Mouse (Mus musculus): ENCODE results near the gene Ltbp1.

The Ltbp1 gene

GRCm38 (mm10) chr17:75353323-75353722 is 348.0 kb downstream of the Ltbp1 start:
- no peak for DNase-seq (ENCODE audit: low spot score in 2 of 2)

DNA sequence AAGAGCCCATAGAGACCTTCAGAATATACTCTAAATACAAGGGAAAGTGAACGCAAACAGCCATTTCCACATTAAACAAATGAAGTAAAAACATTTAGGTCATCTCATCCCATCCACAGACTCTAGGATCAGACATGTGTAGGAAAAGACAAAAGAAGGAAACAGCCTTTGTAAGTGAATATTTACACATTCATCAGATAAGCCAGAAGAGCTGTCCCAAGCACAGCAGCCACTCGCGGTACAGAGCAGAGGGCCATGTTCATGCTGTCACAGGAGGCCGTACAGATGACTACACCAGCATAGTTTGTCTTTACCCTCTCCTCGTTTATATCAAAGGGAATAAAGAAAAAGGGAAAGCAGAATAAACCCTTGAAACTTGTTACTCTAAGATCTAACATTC is 350.1 kb downstream of the Ltbp1 start:
- DNase-seq (ENCODE audit: low spot score in 2 of 2), result no peak

GRCm38 (mm10) chr17:75360111-75360510 is 354.7 kb downstream of the Ltbp1 start:
- no peak for DNase-seq (ENCODE audit: low spot score in 2 of 2)

- no peak for DNase-seq (ENCODE audit: low spot score in 2 of 2)
Observed at GRCm38 (mm10) chr17:75366332-75366731, 361.0 kb downstream of the Ltbp1 start.

- no peak for DNase-seq (ENCODE audit: low spot score in 2 of 2)
Observed at GRCm38 (mm10) chr17:75367486-75368155, 362.3 kb downstream of the Ltbp1 start.

DNA sequence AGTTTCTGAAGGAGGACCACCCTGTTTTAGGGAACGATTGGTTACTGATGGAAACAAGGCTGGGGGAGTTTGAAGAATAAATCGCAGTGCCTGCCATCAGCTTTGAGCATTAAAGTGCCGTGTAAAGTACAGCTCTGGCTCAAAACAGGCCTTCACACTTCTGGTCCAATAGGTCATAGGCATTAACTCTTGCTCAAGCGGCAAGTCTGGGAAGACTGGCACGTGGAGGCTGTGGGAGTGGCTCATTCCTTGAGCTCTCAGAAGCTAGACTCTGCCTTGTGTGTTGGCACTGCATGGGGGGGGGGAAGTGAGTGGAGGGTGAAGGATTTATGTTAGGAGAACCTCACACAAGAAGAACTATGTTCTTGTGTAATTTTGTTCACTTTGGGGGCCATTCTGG is 363.2 kb downstream of the Ltbp1 start:
- no peak for DNase-seq (ENCODE audit: low spot score in 2 of 2)

DNA sequence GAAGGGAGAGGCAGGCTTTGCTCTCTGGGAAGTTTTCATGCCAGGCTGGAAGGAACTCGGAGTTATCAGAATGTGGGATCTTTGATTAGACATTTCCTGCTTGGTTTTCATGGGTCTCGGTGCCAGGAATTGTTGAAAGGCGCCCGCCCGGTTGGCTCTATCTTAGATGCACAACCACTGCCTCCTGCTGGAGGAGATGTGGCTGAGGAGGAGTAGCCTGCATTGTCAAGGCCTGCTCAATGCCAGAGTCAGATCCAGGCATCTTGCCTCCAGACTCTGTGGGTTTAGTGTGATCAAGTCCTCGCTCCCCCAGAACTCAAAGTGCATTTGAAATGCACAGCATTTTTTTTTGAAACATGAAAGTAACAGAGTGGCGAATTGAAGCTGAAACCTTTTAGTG is 364.0 kb downstream of the Ltbp1 start:
- no peak for DNase-seq (ENCODE audit: low spot score in 2 of 2)

- peak in 1 of 2 experiments; percentile 9 for DNase-seq (ENCODE audit: low spot score in 2 of 2)
Observed at GRCm38 (mm10) chr17:75370120-75370519, 364.8 kb downstream of the Ltbp1 start.

GRCm38 (mm10) chr17:75371650-75372049 is 366.3 kb downstream of the Ltbp1 start:
- no peak for DNase-seq (ENCODE audit: low spot score in 2 of 2)

DNA sequence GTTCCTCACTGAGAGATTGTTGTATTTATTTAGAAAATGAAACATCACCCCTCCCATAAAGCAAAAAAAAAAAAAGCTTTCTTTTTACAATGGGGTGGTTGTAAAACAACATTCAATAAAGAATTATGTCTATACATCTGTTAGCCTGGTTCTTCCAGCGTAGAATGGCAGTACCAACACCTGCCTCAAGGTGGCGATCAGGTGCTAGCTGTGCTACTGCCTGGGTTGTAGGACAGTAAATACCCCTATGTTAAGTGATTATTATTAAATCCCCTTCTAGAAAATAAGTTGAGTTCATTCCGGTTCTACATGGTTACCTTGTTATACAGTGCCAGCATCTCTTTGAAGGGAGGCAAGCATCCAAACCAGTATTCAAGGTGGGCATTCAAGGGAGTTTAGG is 367.0 kb downstream of the Ltbp1 start:
- DNase-seq (ENCODE audit: low spot score in 2 of 2), result peak; percentile 36 to 38

DNA sequence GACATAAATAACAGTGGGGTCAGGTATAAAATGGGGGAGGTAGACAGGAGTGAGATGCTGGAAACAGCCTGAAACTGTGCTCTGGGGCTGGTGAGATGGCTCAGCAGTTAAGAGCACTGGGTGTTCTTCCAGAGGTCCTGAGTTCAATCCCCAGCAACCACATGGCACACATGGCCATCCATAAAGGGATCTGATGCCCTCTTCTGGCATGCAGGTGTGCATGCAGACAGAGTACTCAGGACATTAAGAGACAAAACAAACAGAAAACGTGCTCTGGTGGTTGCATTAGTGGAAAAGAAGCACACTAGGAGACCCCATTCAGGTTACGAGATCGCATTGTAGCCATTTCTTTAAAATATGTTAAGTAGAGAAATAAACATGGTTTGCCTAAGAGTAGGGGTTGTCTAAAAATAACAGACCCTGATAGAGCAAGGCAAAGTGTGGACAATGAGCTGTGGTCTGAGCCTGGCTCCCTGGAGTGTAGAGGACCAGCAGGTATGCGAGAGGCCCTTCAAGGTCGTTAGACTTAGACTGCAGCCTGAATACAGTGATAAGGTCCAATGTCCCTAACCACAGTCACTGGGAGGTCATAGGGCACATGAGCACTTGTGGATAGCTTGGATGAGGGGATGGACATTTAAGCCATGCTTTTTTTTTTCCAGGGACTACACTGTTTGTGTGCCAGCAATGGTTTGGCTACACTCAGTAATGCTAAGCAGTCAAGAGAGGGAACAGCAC is 369.1 kb downstream of the Ltbp1 start:
- DNase-seq (ENCODE audit: low spot score in 2 of 2), result no peak

DNA sequence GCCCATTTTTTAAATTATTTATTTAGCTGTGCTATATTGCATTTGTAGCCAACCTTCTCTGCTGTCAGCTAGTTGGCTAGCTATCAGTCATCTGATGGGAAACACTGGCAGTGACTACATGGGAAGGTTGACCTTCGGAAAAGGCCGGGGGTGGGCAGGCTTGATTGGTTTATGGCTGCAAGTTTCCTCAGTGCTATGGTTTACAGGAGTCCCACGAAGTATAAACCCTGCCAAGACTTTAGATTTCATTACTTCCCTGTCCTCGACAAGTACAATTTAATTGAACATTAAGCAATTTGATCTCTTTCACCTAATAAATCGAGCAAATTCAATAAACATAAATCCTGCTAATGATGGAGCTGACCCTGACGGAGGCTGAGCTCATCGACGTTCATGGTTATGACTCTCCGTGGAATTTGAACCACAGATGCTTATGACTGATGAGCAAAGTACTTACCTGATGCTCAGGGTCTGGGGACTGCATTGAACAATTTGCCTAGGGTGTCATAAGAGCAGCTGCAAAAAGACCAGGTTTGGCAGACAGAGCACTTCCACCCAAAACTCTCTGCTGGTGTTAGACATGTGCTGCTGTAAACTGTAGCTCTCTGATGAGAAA is 373.0 kb downstream of the Ltbp1 start:
- no peak for DNase-seq (ENCODE audit: low spot score in 2 of 2)

DNA sequence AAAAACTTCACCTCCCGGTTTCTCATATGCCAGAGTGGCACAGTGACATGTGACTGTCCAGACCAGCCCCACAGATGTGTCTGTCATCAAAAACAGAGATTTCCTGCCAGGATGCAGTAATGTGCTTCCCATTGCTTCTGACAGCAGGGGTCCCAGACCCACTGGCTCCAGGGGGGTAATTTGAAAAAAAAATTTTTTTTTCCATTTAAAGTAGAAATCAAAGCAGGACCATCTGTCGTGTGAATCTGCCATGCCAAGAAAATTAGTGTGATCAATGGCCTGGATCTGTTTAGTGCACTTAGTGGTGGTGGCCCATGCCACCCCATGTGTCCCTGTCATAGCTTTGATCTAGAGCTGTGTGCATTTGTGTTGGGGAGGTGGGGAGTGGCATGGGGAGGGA is 374.8 kb downstream of the Ltbp1 start:
- DNase-seq (ENCODE audit: low spot score in 2 of 2), result no peak

DNA sequence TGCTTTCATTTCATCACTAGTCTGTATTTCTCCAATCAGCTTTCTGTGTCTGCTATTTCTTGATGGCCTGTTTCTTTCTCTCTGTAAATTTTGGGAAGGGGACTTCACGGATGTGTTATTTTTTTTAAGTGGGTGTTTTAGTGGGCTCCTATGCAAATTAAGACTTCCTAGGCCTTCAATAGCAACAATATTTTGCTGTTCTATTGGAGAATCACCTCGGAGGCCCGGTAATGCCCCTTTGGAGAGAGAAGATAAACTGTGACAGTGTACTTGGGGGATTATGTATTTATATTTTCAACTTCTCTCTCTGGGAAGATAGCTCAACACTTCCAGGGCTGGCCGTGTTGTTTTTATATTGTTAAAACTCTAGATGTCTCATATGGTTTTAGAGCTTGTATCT is 383.0 kb downstream of the Ltbp1 start:
- DNase-seq (ENCODE audit: low spot score in 2 of 2), result no peak

DNA sequence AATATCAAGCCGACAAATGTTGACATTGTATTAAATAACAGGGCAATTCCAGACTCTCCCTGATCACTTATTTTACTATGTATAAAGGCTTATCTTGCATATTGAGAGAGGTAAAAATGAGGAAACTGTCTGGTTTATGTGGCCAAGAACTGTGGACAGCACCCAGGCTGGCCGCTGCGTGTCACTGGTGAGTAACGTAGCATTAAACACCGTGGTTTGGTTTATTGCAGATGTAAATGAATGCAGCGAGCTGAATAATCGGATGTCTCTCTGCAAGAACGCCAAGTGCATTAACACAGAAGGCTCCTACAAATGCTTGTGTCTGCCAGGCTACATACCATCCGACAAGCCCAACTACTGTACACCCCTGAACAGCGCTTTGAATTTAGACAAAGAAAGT is 384.8 kb downstream of the Ltbp1 start:
- DNase-seq (ENCODE audit: low spot score in 2 of 2), result peak in 1 of 2 experiments; percentile 4

DNA sequence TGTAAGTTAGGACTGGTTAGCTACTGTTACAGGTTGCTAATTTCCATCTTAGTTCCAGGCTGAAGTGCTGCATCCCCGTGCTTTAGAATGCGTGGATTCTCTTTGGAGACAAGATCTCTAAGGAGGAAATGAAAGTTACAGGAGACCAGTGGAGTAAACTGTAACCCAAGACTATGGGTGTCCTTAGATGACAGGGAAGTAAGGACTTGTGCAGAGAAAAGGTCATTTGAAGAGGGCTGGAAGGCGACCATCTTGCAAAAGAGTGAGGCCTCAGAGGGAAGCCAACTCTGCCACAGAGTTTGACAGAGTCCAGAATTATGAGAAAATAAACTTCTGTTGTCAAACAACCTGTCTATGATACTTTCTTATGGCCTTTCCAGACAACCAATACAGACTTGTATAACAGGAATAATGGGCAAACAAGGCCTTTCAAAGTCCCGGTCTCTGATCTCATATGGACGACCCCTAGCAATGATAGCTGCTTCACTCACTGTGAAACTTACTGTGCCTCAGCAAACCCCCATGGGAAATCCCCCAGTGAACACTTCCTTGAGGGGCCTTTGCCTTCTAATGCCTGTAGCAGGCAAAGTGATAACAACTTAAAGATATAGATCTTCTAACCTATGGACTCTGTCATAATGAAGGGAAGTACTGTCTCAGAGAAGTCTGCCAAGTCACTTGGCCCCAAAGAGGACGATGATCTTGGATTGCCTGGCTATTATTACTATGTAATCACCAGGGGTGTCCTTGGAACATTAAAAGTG is 386.2 kb downstream of the Ltbp1 start:
- no peak for DNase-seq (ENCODE audit: low spot score in 2 of 2)

DNA sequence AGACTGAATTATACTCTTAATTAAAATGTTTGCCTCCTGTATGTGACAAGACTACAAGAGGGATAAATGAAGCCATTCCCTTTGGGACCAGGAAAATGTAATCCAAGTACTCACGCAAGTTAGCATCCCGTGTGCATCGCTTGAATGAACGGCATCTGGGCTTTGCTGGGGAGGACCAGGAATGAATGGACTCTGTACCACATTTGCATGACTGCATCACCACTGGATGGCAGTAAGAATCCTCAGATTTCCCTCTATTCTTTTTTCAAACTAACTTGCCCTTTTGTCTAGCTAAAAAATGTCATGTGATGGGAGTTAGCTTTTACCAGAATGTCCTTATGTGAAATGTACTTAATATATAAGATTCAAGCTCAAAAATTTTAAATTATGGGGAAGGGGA is 401.0 kb downstream of the Ltbp1 start:
- peak; percentile 13 to 16 for DNase-seq (ENCODE audit: low spot score in 2 of 2)

DNA sequence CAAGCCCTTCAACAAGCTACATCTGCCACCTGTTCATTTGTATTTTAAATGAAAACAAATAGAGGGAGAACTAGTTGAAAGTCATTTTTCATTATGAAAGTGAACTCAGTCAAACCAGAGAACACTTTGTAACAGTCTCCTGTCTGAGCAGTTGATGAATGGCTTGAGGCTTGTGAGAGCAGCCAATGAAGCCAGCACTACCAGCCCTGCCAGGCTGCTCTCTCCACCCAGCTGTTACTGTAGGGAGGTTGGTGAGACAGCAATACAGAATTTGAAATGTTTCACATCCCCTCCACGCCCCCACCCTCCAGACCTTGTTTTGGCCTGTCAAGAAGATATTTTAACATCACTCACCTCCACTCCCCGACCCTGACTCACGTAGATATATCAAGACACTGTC is 411.5 kb downstream of the Ltbp1 start:
- DNase-seq (ENCODE audit: low spot score in 2 of 2), result no peak

DNA sequence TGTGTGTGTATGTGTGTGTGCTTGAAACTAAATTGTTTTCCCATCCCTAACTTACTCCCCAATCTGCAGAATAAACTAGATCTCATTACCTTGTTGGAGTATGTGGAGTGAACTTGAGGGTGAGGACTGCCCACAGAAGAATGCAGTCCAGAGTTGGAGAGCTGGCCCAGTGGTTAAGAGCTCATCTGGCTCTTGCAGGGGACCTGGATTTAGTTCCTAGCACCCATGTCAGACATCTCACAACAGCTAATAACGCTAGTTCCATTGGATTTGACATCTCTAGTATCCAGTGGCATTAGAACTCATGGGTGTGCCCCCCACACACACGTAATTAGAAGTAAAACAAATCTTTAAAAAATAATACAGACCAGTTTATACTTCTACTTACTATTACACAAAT is 428.8 kb downstream of the Ltbp1 start:
- DNase-seq (ENCODE audit: low spot score in 2 of 2), result no peak

DNA sequence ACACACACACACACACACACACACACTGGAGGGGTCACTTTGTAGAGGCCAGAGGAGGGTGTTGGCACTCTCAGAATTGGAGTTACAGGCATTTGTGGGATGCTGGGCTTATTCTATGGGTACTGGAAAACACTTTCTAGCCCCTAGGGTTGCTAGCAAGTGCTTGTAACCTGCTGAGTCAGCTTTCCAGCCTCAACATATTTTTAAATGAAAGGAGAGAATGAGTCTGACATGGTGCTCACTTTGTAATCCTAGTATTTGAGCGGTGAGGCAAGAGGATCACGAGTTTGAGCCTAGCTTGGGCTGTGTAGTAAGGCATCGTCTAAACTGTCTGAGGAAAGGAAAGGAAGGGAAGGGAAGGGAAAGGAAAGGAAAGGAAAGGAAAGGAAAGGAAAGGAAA is 429.5 kb downstream of the Ltbp1 start:
- DNase-seq (ENCODE audit: low spot score in 2 of 2), result no peak

GRCm38 (mm10) chr17:75435599-75435998 is 430.2 kb downstream of the Ltbp1 start, which contains the start of gene Rasgrp3:
Gene Rasgrp3 (plus strand): TSS chr17:75435896.
- peak in 1 of 2 experiments; percentile 14 for DNase-seq (ENCODE audit: low spot score in 2 of 2)

GRCm38 (mm10) chr17:75436095-75436494 is 430.7 kb downstream of the Ltbp1 start:
- peak in 1 of 2 experiments; percentile 42 for DNase-seq (ENCODE audit: low spot score in 2 of 2)
